Mouse (Mus musculus): ENCODE measurements around the gene Ube2s.
"Not testable (repeated sequence)": the region's sequence is repeated elsewhere in the genome, so short reads cannot be mapped to it uniquely, and the experiment has no call there.

Ube2s gene

GRCm38 (mm10) chr7:4821690-4822089, 9.3 kb upstream of the Ube2s start:
- peak; percentile 63 for DNase-seq (ENCODE audit: inconsistent ontology term)

DNA sequence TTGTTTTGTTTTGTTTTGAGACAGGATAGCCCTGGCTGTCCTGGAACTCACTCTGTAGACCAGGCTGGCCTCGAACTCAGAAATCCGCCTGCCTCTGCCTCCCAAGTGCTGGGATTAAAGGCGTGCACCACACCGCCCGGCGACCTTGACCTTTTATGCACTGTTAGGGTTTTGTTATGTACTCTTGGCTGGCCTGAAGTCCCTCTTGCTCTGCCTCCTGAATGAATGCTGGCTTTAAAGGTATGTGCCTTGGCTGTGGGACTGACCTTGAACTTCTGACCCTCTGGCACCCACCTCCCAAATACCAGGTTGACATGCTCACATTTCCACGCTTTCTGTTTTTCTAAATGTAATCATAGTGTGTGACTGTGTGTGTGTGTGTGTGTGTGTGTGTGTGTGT, 8.5 kb upstream of the Ube2s start:
- DNase-seq (ENCODE audit: inconsistent ontology term), result not testable (repeated sequence)

GRCm38 (mm10) chr7:4816559-4816958, 4.2 kb upstream of the Ube2s start:
- DNase-seq (ENCODE audit: inconsistent ontology term), result no peak

- DNase-seq (ENCODE audit: inconsistent ontology term), result no peak
Measured at GRCm38 (mm10) chr7:4813105-4813791, 858 bp upstream of the Ube2s start.

- DNase-seq (ENCODE audit: inconsistent ontology term), result peak; percentile 63
Measured at GRCm38 (mm10) chr7:4811842-4812302, 518 bp downstream of the Ube2s start.

DNA sequence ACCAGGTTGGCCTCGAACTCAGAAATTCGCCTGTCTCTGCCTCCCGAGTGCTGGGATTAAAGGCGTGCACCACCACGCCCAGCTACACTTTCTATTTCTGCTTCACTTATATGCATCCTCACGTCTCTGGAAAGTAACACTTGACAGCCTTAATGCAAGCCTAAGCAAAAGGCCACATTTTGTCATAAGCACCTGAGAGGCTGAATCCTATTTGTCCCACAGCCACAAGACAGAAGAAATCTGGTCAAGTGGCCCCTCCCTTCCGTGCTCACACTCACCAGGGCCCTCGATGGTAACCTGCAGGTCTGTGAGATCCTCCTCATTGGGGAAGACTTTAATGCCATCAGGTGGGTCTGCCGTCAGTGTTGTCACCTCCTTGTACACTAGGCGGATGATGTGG, 1.3 kb downstream of the Ube2s start:
- not testable (repeated sequence) for DNase-seq (ENCODE audit: inconsistent ontology term)

- no peak for DNase-seq (ENCODE audit: inconsistent ontology term)
Measured at GRCm38 (mm10) chr7:4806716-4807115, 5.7 kb downstream of the Ube2s start.

GRCm38 (mm10) chr7:4802247-4802646, 10.1 kb downstream of the Ube2s start:
- no peak for DNase-seq (ENCODE audit: inconsistent ontology term)

DNA sequence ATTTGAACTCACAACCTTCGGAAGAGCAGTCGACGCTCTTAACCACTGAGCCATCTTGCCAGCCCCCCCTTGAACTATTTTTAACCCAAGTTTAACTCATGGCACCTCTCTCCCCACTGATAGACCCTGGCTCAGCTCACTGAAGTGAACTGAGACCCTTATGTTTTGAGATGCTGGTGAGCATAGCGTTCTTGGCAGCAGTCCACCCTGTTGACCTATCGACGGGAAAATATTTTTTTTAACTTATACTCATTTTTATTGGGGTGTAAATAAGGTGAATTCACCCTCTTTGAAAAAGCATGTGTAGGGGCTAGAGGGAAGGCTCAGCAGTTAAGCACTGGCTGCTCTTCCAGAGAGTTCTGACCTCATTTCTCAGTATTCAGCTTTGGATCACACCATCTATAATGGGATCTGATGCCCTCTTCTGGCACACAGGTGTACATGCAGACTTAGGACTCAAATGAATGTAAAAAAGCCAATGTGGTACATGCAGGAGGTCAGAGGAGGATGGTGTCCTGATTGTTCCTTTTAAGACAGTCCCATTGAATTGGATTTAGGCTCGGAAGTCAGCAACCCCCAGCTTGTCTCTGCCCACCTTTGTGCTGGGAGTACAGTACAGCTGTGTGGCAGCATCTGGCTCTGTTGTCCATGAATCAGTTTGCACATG, 16.5 kb downstream of the Ube2s start:
- DNase-seq (ENCODE audit: inconsistent ontology term), result peak; percentile 54

DNA sequence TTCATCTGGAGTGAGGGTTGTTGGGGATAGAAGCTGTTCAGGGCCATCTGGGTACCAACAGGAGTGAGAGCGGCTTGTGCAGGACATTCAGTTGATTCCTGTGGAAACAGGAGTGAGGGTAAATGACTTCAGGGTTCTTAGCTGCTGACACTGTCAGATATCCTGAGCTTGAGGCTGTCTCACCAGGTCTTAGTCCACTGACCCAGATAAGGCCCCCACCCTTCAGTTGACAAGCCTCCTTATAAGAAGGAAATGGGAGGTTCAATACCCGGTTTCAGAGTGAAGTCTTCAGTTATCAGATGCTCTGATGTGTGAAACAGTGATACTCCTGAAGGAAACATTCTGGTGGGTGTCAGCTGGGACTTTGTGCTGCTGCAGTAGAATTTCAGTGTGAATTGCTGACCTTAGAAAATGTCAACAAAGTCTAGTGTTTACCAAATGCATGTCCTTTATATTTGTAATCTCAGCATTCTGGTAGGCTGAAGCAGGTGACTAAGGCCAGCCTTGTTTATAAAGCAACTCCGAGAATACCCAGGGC, 17.7 kb downstream of the Ube2s start:
- DNase-seq (ENCODE audit: inconsistent ontology term), result no peak

GRCm38 (mm10) chr7:4793674-4794073, 18.7 kb downstream of the Ube2s start:
- no peak for DNase-seq (ENCODE audit: inconsistent ontology term)

DNA sequence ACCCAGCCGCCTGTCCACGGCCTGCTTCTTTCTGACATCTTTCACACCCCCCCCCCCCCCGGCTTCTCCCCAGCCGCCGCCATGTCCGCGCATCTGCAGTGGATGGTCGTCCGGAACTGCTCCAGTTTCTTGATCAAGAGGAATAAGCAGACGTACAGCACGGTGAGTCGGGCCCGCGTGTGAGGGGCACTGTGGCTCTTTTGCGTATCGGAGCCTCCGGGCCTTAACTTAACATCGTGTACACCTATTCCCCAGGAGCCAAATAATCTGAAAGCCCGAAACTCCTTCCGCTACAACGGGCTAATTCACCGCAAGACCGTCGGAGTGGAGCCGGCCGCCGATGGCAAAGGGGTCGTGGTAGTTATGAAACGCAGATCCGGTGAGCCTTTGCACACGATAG, 19.1 kb downstream of the Ube2s start:
- not testable (repeated sequence) for DNase-seq (ENCODE audit: inconsistent ontology term)

- DNase-seq (ENCODE audit: inconsistent ontology term), result peak; percentile 97
Measured at GRCm38 (mm10) chr7:4792278-4793212, 19.8 kb downstream of the Ube2s start, which contains the start of gene Rpl28. Gene Rpl28, plus strand, starts transcription at chr7:4792874.

GRCm38 (mm10) chr7:4789436-4789935, 22.9 kb downstream of the Ube2s start, which contains the start of gene Tmem238:
Gene Tmem238, minus strand, starts transcription at chr7:4789656.
- DNase-seq (ENCODE audit: inconsistent ontology term), result no peak

DNA sequence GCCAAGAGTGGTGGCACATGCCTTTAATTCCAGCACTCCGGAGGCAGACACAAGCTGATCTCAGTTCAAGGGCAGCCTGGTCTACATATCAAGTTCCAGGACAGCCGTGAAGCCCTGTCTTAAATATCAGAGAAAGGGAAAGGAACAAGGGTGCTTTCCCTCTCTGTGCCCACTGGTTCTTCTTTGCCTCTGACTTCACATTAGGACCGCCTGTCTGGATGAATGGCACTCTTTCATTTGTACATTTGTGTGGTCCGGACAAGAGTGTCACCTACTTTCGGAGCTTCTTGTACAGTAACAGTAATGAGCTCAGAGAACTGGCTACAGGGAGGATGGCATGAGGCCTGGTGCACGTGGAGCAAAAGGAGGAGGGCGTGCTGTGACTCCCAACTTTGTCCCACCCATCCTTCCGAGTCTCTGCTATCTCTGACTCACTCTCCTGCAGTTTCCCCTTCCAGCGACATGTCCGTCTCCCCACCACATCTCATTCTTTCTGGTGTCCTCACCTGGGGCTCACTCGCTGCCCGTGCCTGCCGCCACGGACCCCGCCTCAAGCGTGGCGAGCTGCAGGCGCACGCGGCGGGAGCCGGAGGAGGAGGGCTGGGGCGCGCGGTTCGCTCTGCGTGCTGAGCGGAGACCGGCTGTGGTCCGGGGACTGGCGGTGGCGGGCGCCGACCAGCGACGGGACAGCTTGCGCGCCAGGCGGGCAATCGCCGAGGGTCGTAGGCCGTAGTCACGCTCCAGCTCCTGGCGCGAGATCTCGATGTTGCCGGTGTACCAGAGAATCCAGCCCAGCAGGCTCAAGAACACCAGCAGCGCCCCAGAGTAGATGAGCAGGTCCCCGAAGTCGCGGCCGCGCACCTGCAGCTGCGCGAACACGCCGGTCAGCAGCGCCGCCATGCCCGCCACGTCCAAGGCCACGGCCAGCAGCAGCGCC, 23.6 kb downstream of the Ube2s start:
- DNase-seq (ENCODE audit: inconsistent ontology term), result peak; percentile 72

GRCm38 (mm10) chr7:4783667-4784268, 28.6 kb downstream of the Ube2s start:
- DNase-seq (ENCODE audit: inconsistent ontology term), result no peak

GRCm38 (mm10) chr7:4782759-4783158, 29.6 kb downstream of the Ube2s start, which contains the start of the genes Il11 and Tmem190:
Gene Il11, minus strand, starts transcription at chr7:4782859.
Gene Tmem190, plus strand, starts transcription at chr7:4782937.
- DNase-seq (ENCODE audit: inconsistent ontology term), result no peak

DNA sequence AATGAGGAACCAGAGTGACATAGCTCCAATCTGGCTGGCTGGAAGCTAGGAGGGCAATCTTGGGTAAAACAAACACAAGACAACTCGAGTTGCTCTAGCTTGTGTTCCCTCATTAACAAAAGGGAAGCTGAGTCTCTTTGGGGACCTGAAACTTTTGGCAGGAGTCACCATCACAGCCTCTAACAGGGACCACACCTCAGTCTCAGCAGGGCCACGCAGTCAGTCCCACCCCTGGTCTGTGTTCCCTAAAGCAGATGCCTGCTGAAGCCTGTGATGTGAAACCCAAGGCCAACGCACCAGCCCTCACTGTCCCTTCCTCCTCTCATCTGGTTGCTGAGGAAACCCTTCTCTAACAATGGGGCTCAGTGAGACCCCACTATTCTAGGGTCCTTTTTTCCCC, 30.3 kb downstream of the Ube2s start:
- DNase-seq (ENCODE audit: inconsistent ontology term), result no peak

GRCm38 (mm10) chr7:4779921-4780320, 32.5 kb downstream of the Ube2s start:
- DNase-seq (ENCODE audit: inconsistent ontology term), result no peak

Data from Muller cell, postnatal 12 days (primary cell).